Mouse (Mus musculus) megakaryocyte, embryonic 14.5 days (primary cell): ENCODE results near the gene Tmem210. TPM values are rescaled to one million over a fixed set of nuclear protein-coding genes. Genes with fewer than 3 reads are reported as not detected.

ENCODE experiments used
- H3K27me3 ChIP-seq: replicated peaks from 2 replicates; pipeline ENCODE3; 2012; ENCODE audit warnings: inconsistent platforms
- H3K36me3 ChIP-seq: replicated peaks from 2 replicates; pipeline ENCODE3; 2012; ENCODE audit warnings: low read length, inconsistent platforms, mixed read lengths
- H3K4me1 ChIP-seq: 2 replicates; pipeline ENCODE4 v1.6.1; 2012; ENCODE audit warnings: inconsistent platforms
- H3K4me3 ChIP-seq: replicated peaks from 2 replicates; pipeline ENCODE3; 2012; ENCODE audit warnings: moderate library complexity, mild to moderate bottlenecking, inconsistent platforms
- H3K9me3 ChIP-seq: 2 replicates; pipeline ENCODE4 v1.6.1; 2012; ENCODE audit warnings: inconsistent platforms
- FLI1 ChIP-seq: IDR thresholded peaks from 2 replicates; pipeline ENCODE4 v1.6.1; 2012; ENCODE audit warnings: low read length, inconsistent platforms, mixed read lengths
- GATA1 ChIP-seq: IDR thresholded peaks from 3 replicates; pipeline ENCODE4 v1.6.1; 2012; ENCODE audit warnings: mixed read lengths, low read length, inconsistent platforms, borderline replicate concordance
- polyA plus RNA-seq: library from polyadenylated mRNA; stranded (reverse); fragments of >175 nt; gene quantifications from 2 replicates; pipeline ENCODE4 v1.2.3, GENCODE M21; 2012; ENCODE audit warnings: low replicate concordance; ENCODE audit not compliant: insufficient read depth

Tmem210 gene
- polyA plus RNA-seq, 1 experiment = not detected

- Histone ChIP-seq H3K27me3 (no peaks in the 10 kb centered on the region), H3K36me3 (peaks cover 40% of the 10 kb centered on the region), H3K9me3 (no peaks in the 10 kb centered on the region), H3K4me1 (peaks cover 41% of the 10 kb centered on the region), H3K4me3 (peak within 1 kb of the TSS; percentile 97)
- TF ChIP-seq GATA1 (peak; percentile 87), FLI1 (no peak)
Observed at GRCm38 (mm10) chr2:25332286-25333160, 44.6 kb downstream of the Tmem210 start, which contains the start of gene Man1b1. Gene Man1b1, plus strand, starts transcription at chr2:25332338.

GRCm38 (mm10) chr2:25333569-25333968 lies 45.6 kb downstream of the Tmem210 start:
- H3K4me1 ChIP-seq = peaks cover 41% of the 10 kb centered on the region
- H3K27me3 ChIP-seq = no peaks in the 10 kb centered on the region
- no peaks in the 10 kb centered on the region for H3K9me3 ChIP-seq
- H3K36me3 ChIP-seq = peaks cover 51% of the 10 kb centered on the region
- H3K4me3 ChIP-seq = peak overlapping the region; percentile 97
- TF ChIP-seq FLI1 = no peak
- no peak for TF ChIP-seq GATA1

DNA sequence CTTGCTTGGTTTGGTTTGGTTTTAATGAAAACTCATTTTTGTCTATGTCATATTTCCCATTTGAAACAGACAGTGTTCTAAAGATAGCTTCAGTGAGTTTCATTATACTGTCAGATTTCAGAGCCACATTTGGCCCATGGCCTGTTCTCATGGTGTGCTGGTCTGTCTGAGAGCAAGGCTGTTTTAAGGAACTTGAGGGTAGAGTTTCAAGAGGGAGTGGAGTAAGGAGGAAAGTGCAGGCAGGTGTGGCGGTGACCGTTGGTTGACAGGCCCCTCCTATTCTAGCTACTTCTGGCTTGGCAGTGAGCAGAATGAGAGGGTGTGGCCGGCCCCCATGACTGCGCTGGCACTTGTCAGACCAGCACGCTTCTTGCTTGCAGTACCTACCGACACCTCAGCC lies 50.4 kb downstream of the Tmem210 start:
- Histone ChIP-seq H3K9me3 (no peaks in the 10 kb centered on the region), H3K4me1 (peaks cover 26% of the 10 kb centered on the region), H3K36me3 (peaks cover 89% of the 10 kb centered on the region), H3K27me3 (no peaks in the 10 kb centered on the region), H3K4me3 (no peak overlapping the region)
- no peak for TF ChIP-seq GATA1
- TF ChIP-seq FLI1 = no peak

Other genes with a start within 250 kb of the Tmem210 start
- gene Nsmf, start 233.8 kb upstream of the Tmem210 start, polyA plus RNA-seq = 24.0 and 32.1 TPM in 2 replicates
- not detected in 2 replicates for gene Entpd8, start 207.8 kb upstream of the Tmem210 start, polyA plus RNA-seq
- gene Noxa1, start 193.0 kb upstream of the Tmem210 start, polyA plus RNA-seq = not detected in 2 replicates
- 7.9 and 8.1 TPM in 2 replicates for gene Nrarp, start 107.4 kb upstream of the Tmem210 start, polyA plus RNA-seq
- 10.3 and 14.6 TPM in 2 replicates for gene Tor4a, start 91.3 kb upstream of the Tmem210 start, polyA plus RNA-seq
- 22.9 and 24.0 TPM in 2 replicates for gene Nelfb, start 76.7 kb upstream of the Tmem210 start, polyA plus RNA-seq
- gene Stpg3, start 73.5 kb upstream of the Tmem210 start, polyA plus RNA-seq = 0.08 and 1.5 TPM in 2 replicates
- not detected in 2 replicates for gene Fam166a, start 69.4 kb upstream of the Tmem210 start, polyA plus RNA-seq
- gene Tubb4b, start 63.4 kb upstream of the Tmem210 start, polyA plus RNA-seq = 264 and 365 TPM in 2 replicates
- gene Slc34a3, start 53.8 kb upstream of the Tmem210 start, polyA plus RNA-seq = not detected in 2 replicates
- not detected in 2 replicates for gene Rnf224, start 51.4 kb upstream of the Tmem210 start, polyA plus RNA-seq
- 3.8 and 7.6 TPM in 2 replicates for gene Rnf208, start 45.9 kb upstream of the Tmem210 start, polyA plus RNA-seq
- not detected in 2 replicates for gene Cysrt1, start 45.7 kb upstream of the Tmem210 start, polyA plus RNA-seq
- gene AL732309.1, start 41.3 kb upstream of the Tmem210 start, polyA plus RNA-seq = 1.1 TPM in 1 of 2 replicates, not detected in the other
- gene Tmem203, start 32.7 kb upstream of the Tmem210 start, polyA plus RNA-seq = 16.3 and 20.0 TPM in 2 replicates
- gene Tprn, start 25.5 kb upstream of the Tmem210 start, polyA plus RNA-seq = 11.9 and 12.9 TPM in 2 replicates
- gene Ssna1, start 15.7 kb upstream of the Tmem210 start, polyA plus RNA-seq = 34.6 and 160 TPM in 2 replicates
- 3.1 and 14.8 TPM in 2 replicates for gene Anapc2, start 15.7 kb upstream of the Tmem210 start, polyA plus RNA-seq
- gene Lrrc26, start 1.8 kb downstream of the Tmem210 start, polyA plus RNA-seq = not detected in 2 replicates
- gene Grin1, start 31.0 kb downstream of the Tmem210 start, polyA plus RNA-seq = not detected in 2 replicates
- 4.4 and 13.9 TPM in 2 replicates for gene Man1b1, start 44.2 kb downstream of the Tmem210 start, polyA plus RNA-seq
- 4.3 and 4.4 TPM in 2 replicates for gene Dpp7, start 68.2 kb downstream of the Tmem210 start, polyA plus RNA-seq
- 12.1 and 13.3 TPM in 2 replicates for gene Uap1l1, start 77.5 kb downstream of the Tmem210 start, polyA plus RNA-seq
- gene Sapcd2, start 84.2 kb downstream of the Tmem210 start, polyA plus RNA-seq = 26.7 and 29.9 TPM in 2 replicates
- 1.3 TPM in 1 of 2 replicates, not detected in the other for gene Entpd2, start 107.7 kb downstream of the Tmem210 start, polyA plus RNA-seq
- 3.7 and 3.9 TPM in 2 replicates for gene Npdc1, start 111.2 kb downstream of the Tmem210 start, polyA plus RNA-seq
- 4.3 TPM in 1 of 2 replicates, not detected in the other for gene Fut7, start 135.1 kb downstream of the Tmem210 start, polyA plus RNA-seq
- 13.1 and 24.3 TPM in 2 replicates for gene Abca2, start 140.6 kb downstream of the Tmem210 start, polyA plus RNA-seq
- not detected in 2 replicates for gene Clic3, start 168.7 kb downstream of the Tmem210 start, polyA plus RNA-seq
- gene Paxx, start 172.9 kb downstream of the Tmem210 start, polyA plus RNA-seq = 51.1 and 52.3 TPM in 2 replicates
- not detected in 2 replicates for gene Ptgds, start 181.9 kb downstream of the Tmem210 start, polyA plus RNA-seq
- gene Lcn12, start 205.8 kb downstream of the Tmem210 start, polyA plus RNA-seq = not detected in 2 replicates
- 46.2 and 91.1 TPM in 2 replicates for gene Fbxw5, start 212.6 kb downstream of the Tmem210 start, polyA plus RNA-seq
- gene C8g, start 213.6 kb downstream of the Tmem210 start, polyA plus RNA-seq = 0.43 TPM in 1 of 2 replicates, not detected in the other